Mouse (Mus musculus): ENCODE measurements at regions not wholly inside any gene's neighbourhood (a gene's known extent, or its start where the extent isn't known, plus 50 kb on each side); places are given as distances from the start of the nearest gene placed in this dataset.
A peak's percentile ranks its signal among the peaks of the same experiment; 100 is the strongest.

- no peak for DNase-seq (ENCODE audit: low spot score in 2 of 2)
- Histone ChIP-seq H3K27ac (no peak overlapping the region), H3K4me3 (no peak overlapping the region)
- TF ChIP-seq CTCF (conservative IDR thresholded peaks at IDR 0.05) = no peak
Measured at GRCm38 (mm10) chr16:93469957-93470356, 133.9 kb downstream of the Setd4 start.

DNA sequence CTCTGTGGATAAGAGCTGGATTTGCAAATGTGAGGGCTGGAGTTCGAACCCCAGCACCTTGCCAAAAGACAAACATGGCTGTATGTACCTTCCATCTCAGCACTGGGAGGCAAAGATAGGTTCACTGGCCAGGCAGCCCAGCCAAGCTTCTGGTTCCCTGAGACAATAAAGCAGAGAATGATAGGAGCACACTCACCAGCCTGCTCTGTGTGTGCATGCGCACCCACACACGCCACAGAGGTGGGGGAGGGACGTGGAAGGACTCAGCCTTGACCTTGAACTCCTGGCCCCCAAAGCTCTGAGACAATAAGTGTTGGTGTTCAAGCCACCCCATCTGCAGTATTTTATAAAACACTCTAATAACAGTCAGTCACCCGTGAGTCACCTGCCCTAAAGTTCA lies 138.1 kb downstream of the Setd4 start:
- DNase-seq (ENCODE audit: low spot score in 2 of 2) = no peak
- no peak for TF ChIP-seq CTCF (conservative IDR thresholded peaks at IDR 0.05)
- H3K27ac ChIP-seq = no peak overlapping the region
- no peak overlapping the region for H3K4me3 ChIP-seq

DNA sequence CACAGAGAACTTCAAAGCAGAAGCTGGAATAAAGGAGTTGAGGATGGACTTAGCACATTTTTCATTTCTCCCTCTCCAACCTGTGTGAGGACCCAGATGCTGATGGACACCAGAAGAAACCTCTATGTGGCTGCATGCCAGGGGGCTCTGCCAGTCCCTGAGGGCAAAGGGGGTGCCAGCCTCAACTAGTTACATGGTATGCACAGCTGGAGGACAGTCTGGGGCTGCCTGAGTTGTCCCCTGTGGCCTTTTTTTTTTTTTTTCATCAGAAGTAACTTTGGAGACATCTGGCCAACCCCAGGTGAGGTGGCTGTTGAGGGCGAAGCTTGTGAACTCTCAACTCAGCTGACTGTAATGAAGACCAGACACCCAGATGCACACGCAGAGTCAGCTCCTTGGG lies 139.0 kb downstream of the Setd4 start:
- no peak overlapping the region for H3K4me3 ChIP-seq
- H3K27ac ChIP-seq = no peak overlapping the region
- TF ChIP-seq CTCF (conservative IDR thresholded peaks at IDR 0.05) = no peak
- DNase-seq (ENCODE audit: low spot score in 2 of 2) = no peak

DNA sequence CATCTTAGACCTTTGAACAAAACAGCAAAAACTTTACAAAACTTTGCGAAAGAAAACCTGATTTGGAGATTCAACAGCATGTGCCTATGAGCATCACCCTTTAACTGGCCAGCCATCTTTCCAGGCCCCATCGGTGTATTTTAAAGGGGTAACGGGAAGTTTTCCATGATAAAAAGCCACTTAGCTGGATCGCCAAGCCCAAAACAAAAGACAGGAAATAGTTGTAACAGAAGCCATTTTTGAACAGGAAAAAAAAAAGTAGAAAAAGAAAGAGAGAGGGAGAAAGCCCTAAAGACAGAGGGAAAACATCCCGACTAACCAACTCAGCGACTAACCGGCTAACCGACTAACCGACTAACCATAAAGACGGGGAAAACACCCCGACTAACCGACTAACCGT lies 140.5 kb downstream of the Setd4 start:
- no peak for DNase-seq (ENCODE audit: low spot score in 2 of 2)
- H3K27ac ChIP-seq = no peak overlapping the region
- no peak for TF ChIP-seq CTCF (conservative IDR thresholded peaks at IDR 0.05)
- H3K4me3 ChIP-seq = no peak overlapping the region

DNA sequence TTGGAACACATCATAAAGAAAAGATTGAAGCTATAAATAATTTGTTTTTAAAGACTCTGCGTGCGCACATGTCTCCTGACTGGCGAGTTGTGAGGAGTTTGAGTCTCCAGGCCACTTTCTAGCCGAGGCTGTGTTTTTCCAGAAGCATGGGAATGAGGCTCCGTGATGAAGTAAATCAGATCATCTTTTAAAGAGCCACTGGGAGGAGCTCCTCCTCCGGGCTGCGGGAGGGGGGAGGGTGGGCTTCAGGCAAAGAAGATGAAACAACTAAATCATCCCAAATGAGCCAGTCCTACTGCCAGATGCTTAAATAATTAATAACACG lies 141.6 kb downstream of the Setd4 start:
- no peak for DNase-seq (ENCODE audit: low spot score in 2 of 2)
- TF ChIP-seq CTCF (conservative IDR thresholded peaks at IDR 0.05) = no peak
- no peak overlapping the region for H3K4me3 ChIP-seq
- H3K27ac ChIP-seq = no peak overlapping the region

- H3K27ac ChIP-seq = no peak overlapping the region
- no peak for TF ChIP-seq CTCF (conservative IDR thresholded peaks at IDR 0.05)
Measured at GRCm38 (mm10) chr16:93461406-93462285, 142.2 kb downstream of the Setd4 start.

GRCm38 (mm10) chr16:93459497-93460240 lies 144.2 kb downstream of the Setd4 start:
- no peak overlapping the region for H3K4me3 ChIP-seq
- DNase-seq (ENCODE audit: low spot score in 2 of 2) = no peak

More at GRCm38 (mm10) chr16:93461406-93462285, 142.2 kb downstream of the Setd4 start:
- H3K4me3 ChIP-seq = no peak overlapping the region
- no peak for DNase-seq (ENCODE audit: low spot score in 2 of 2)

GRCm38 (mm10) chr16:93458598-93459496 lies 145.0 kb downstream of the Setd4 start:
- H3K27ac ChIP-seq = no peak overlapping the region

More at GRCm38 (mm10) chr16:93459497-93460240, 144.2 kb downstream of the Setd4 start:
- no peak for TF ChIP-seq CTCF (conservative IDR thresholded peaks at IDR 0.05)
- no peak overlapping the region for H3K27ac ChIP-seq

GRCm38 (mm10) chr16:93458011-93458585 lies 145.8 kb downstream of the Setd4 start:
- no peak for DNase-seq (ENCODE audit: low spot score in 2 of 2)
- Histone ChIP-seq H3K4me3 (no peak overlapping the region), H3K27ac (no peak overlapping the region)
- TF ChIP-seq CTCF (conservative IDR thresholded peaks at IDR 0.05) = no peak

More at GRCm38 (mm10) chr16:93458598-93459496, 145.0 kb downstream of the Setd4 start:
- TF ChIP-seq CTCF (conservative IDR thresholded peaks at IDR 0.05) = no peak
- DNase-seq (ENCODE audit: low spot score in 2 of 2) = no peak
- no peak overlapping the region for H3K4me3 ChIP-seq

GRCm38 (mm10) chr16:93456706-93457425 lies 147.0 kb downstream of the Setd4 start:
- no peak for TF ChIP-seq CTCF (conservative IDR thresholded peaks at IDR 0.05)
- no peak overlapping the region for H3K4me3 ChIP-seq
- no peak for DNase-seq (ENCODE audit: low spot score in 2 of 2)
- H3K27ac ChIP-seq = no peak overlapping the region

DNA sequence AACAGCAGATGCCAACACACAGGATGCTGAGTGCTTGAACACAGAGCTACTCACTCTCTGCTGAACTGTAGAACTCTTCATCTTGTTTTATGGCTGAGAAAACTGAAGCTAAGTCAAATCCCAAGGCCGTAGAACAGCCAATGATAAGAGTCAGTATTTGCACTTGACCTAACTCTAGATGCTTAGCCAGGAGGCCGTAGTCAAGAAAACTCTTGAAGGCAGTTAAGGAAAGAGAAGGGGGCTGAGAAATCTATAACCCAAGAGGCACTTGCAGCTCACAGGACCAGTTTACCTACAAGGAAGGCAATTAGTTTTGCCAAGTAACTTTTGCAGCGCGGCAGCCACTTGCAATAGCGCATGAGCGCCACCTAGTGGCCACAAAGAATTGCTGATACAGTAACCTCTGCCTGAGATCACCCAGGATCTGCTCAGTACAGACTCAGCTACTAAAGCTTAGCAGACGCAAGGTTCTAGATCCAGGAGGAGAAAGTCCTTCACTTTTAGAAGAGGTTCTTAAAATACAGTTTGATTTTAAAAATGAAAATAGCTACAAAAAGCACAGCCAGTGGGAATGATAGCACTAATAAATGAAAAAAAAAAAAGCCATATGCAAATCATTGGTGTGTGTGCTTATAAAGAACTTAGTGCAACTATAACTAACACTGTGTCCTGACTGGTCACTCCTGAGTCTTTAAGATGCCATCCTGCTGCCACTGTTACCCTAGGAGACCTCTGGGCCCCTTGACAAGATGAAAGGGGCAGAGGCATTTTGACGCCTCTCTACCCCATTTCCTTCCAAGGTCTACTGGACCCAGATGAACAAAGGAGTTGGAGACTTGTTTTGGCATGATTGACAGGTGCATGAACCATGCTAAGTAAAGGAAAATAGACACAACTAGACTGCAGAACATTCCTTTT lies 149.5 kb downstream of the Setd4 start:
- peak; percentile 99 for TF ChIP-seq CTCF (conservative IDR thresholded peaks at IDR 0.05)

More for the DNA sequence above, 149.5 kb downstream of the Setd4 start:
- Histone ChIP-seq H3K4me3 (no peak overlapping the region), H3K27ac (no peak overlapping the region)
- DNase-seq (ENCODE audit: low spot score in 2 of 2) = peak; percentile 49 to 80

Measured in layer of hippocampus, adult 2 months (tissue).